Mouse (Mus musculus) brain, embryonic 14.5 days (tissue): ENCODE measurements around the gene Cox17.

Source experiments
- CTCF ChIP-seq: fragments of 200-500 bp; IDR thresholded peaks from 2 replicates; pipeline ENCODE4 v1.5.1; 2012; ENCODE audit warnings: inconsistent platforms, mild to moderate bottlenecking, moderate library complexity, borderline replicate concordance; ENCODE audit not compliant: insufficient read depth, insufficient read length; ENCODE audit errors: extremely low read depth
- POLR2A ChIP-seq: fragments of 200-500 bp; IDR thresholded peaks from 2 replicates; pipeline ENCODE4 v1.6.1; 2012; ENCODE audit warnings: mild to moderate bottlenecking, inconsistent platforms, borderline replicate concordance; ENCODE audit not compliant: poor library complexity, insufficient read depth, insufficient read length, severe bottlenecking; ENCODE audit errors: extremely low read depth

- TF ChIP-seq CTCF (no peak), POLR2A (no peak)
These were observed 11.5 kb downstream of the Cox17 start for GRCm38 (mm10) chr16:38358256-38358812.
